Mouse (Mus musculus) frontal cortex, postnatal 25 days (tissue): ENCODE measurements around the gene Gja6.

ENCODE experiments used
- DNase-seq, 2 experiments: peaks; one replicate each; pipeline ENCODE4 v3.0.0; 2022; ENCODE audit warnings: low spot score in 2 of 2

The Gja6 gene

DNA sequence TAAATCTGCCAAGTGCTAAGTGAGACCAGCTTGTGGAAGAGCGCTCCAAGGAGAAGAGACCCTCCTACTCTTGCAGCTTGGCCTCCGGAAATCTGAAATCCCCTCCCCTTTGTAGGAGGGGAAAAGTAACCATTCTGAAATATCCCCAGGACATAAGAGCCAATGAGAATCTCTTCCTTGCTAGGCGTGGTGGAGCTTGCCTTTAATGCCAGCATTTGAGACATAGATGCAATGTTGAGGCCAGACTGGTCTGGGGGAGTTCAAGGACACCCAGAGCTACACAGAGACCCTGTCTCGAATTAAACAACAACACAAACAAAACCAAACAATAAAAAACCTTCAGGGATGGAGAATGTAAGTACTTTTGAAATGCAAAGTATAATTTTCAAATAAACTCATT, at the start of gene Gja6:
Gja6 (minus strand) TSS at position 101 of the 400 bp plus-strand sequence.
- DNase-seq: no peak

DNA sequence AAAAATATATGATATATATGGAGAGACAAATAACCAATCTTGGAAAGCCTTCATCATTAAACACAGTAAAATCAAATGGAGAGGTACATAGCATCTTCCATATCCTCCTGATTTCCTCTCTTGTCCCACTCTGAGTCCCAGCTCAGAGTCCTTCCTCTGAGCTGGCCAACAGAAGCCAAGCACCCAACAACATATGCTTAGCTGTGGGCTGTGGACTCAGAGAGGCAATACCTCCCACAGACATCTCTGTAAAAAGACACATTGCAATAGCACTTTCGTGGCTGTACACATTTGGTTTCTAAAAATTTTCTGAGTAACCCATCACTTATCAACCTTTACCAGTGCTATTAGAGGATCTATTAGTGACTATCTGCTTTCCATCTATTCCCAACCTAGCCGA, 42.7 kb upstream of the Gja6 start:
- no peak for DNase-seq

DNA sequence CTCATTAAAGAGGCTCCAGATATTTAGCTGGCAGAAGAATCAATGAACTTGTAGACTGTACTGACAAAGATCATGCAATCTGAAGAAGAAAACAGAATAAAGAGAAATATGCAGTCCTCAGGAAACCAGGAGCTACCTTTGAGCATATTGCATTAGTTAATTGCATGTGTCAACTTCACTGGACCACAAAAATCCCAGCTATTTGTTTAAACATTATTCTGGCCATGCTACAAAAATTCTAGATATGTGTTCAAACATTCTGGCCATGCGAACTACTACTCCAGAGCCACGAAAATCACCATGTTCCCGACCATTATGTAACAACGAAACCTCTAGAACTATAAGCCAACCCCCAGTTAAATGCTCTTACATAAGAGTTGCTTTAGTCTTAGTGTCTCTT, 37.9 kb upstream of the Gja6 start:
- no peak for DNase-seq

DNA sequence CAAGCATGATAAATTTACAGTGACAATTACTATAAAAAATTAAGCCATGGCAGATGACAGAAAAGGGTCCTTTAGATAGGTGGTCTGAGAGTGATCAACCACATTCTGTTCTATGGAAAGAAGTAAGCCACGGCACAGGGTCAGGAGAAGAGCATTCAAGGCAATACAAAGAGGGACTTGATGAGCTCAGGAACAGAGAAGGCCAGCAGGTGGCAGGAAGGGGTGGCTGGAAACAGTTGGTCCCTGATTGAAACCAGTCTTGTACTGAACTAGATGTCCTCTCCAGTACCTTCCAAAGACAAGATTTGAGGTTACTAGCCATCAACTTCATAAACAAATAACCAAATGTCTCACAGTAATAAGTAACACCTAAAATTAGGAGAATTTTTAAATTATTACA, 28.7 kb upstream of the Gja6 start:
- DNase-seq: no peak

DNA sequence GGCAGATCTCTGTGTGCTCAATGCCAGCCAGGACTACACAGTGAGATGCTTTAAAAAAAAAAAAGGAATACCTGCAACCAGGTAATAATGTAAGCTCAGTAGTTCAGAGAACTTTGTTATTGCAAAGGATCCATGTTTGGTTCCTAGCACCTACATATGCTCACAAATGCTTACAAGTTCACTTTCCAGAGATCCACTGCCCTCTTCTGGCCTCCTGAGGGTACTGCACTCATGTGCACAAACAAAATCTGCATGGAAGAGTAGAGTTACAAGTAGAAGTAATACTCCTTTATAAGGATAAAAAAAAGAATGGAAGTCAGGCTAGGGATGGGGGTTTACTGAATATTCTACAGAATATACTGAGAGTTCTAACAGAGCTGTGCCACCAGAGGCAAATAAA, 23.8 kb upstream of the Gja6 start:
- no peak for DNase-seq

DNA sequence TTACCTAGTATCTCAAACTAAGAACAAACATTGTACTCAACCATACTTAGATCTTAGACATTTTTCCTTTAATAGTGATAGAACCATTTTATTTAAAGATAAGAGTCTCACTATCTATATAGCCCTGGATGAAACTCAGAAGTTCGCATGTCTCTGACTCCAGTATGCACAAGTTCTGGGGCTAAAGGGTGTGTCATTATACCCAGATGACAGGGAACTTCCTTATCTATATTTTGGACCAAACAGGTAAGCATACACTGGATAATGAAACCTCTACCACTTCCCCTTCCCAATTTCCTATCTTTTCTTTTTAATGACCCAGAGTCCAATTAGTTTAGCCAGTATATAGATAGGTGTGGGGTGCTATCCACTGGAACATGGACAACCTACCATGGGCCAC, 22.0 kb upstream of the Gja6 start:
- no peak for DNase-seq

DNA sequence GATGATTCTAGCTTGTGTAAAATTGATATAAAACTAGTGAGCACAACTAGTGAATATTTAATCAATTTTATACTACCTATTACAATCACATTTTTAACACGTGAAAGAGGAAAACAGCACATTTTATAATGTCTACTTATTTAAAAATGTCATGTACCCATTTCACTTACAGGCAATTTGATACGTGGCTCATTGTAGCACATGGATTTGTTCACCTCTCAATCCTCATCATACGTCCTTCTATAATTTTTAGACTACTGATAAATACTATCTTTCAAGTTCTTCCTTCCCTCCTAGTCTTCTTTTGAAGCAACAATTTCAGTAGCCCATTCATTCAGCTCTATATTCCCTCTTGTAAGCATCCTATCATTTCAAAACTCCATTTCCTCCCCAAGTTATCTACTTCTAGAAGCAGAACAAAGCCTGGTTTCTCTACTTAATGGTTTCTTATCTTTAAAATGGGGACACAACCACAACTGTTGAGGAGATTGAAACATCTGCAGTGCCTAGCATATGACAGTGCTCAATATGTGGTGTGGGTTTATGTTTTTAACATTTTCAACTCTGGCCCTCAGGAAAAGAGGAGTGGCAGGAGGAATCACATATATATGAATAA, 12.3 kb upstream of the Gja6 start:
- no peak for DNase-seq

DNA sequence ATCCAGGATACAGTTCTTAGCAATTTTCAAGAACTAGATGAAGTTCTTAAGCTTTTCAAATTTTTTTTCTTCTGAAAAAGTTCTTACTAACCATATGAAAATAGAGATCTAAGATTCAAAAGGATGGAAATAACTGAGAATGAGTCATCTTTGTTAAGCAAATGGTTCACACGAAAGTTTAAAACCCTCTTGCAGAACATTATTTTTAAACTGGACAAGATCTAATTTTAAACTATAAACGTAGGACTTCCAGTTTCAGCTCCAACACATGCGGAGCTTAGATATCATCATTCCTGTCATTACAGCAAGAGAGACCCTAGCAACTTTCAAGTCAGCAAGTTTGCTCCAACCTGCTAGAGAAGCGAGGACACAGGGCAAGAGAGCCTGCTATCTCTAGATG, 375 bp downstream of the Gja6 start:
- DNase-seq: no peak

DNA sequence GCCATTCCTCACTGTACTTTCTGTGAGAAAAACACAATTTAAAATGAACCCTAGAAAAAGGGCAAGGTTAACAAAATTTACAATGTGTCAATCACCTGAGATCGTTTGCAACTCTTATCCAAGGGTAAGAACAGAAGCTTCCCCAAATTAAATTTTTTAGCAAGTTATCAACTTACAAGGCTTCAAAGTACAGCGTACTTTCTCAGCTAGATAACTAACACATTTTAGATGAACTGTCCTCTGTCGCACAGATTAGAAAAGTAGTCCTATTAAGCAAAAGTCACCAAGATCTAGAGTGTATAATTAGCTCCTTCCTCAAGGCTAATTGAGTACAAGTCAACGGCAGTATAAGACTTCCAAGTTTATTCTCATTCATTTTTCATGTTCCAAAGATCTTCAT, 939 bp downstream of the Gja6 start:
- DNase-seq: no peak

DNA sequence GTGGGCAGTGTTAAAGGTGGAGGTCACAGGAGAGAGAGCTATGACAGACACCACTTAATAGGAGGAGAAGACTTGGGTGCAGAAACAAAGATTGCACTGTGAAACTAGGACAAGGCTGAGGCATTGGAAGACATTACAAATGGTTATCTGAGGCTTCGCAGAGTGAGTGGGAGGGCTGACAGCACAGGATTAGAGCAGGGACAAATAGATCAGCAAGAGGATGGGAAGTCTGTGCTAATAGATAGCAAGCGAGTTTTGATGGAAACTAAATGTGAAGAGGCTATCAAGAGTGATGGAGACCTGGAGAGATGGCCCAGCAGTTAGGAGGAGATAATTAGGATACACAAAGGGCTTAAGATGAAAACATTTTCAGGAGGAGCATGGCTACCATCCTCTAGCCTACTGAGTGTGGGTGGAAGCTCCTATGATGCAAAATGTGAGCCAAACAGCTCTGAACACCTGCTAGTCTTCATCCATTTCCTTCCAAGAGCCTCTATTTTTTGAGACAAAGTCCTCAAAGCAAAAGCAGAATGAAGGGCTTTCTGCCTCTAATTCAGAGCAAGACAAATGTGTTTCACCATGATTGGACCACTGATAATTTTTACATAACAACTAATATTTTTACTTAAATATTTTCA, 1.7 kb downstream of the Gja6 start:
- DNase-seq: no peak

DNA sequence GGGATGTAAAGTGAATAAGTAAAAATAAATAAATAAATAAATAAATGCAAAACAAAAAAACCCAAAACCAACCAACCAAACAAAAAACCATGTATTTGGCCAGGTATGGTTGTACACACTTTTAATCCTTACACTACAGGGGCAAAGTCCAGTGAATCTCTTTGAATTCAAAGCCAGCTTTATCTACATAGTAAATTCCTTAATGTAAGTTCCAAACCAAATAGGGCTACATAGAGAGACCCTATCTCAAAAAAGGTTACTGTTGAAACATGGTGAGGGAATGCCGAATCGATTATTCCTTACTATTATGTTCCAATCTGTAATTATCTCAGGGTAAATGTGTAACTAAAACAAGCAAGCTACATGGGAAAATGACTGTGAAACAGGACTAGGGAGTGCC, 5.7 kb downstream of the Gja6 start:
- DNase-seq: no peak

DNA sequence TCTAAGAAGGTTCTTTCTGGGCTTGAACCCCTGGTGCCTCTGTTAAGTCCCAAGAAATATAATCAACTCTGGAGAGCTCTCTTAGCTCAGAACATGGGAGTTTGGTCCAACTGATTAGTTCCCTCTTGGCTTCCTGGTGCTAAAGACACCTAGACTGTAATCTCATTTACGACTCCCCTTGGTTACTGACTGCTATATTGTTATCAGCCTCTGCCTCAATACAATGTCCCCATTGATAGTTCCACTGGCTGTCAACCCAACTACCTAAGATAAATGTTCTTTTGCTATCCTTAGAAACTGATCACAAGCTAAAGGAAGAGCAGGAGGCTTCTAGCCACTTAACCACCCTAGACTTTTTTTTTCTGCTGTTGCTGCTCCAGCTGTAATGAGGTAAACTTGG, 14.8 kb downstream of the Gja6 start:
- no peak for DNase-seq

DNA sequence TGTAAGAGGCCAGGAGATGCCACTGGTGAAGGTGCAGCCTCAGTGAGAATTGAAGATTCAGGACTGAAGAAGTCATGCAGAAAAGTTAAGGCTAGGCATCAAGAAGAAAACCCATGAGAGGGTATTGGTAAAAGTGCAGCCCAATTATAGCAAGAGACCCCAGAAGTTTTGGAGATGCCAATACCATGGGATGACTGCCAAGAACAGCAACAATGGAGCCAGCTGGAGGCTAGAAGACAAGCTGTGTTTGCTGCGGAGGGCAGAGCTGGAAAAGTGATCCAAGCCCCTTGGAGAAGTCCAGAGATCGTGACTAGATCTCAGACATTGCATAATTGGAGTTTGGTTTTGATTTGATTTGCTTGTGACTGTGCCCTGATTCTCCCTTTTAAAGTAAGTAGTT, 20.6 kb downstream of the Gja6 start:
- DNase-seq: no peak

DNA sequence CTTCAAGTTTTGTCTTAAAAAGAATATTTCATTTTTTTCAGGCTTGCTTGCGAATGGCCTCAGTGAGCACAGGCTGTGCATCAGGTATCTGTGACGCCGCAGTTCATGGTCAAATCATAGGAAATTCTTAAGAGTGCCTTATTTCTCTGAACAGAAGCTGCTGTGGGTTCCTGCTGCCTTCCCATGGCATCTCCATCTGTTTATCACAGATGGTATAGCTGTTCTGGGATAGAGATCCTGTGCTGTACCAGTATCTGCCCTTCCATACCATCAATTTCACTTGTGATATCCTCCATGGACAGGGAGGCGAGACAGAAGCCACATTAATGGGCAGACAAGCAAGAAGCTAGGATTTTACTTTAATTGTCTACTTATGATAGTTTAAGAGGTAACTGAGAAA, 40.3 kb downstream of the Gja6 start:
- no peak for DNase-seq

DNA sequence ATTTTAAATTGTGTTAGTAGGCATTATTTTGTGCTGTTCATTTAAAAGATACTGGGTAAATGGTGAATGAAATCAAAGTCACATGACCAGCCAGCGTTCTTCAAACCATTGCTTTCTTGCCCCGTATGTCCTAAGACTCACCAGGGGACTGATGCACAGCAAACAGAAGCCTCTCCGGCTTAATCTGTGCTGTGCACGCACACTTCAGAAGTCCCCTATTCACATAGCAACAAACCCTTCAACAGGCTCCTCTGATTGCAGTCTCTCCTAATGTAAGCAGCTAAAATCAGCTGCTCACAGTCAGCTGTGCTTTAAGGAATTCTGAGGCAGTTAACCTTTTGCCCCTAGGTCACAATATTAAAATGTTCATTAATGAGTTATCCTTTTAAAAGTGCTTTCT, 41.8 kb downstream of the Gja6 start:
- DNase-seq: no peak

DNA sequence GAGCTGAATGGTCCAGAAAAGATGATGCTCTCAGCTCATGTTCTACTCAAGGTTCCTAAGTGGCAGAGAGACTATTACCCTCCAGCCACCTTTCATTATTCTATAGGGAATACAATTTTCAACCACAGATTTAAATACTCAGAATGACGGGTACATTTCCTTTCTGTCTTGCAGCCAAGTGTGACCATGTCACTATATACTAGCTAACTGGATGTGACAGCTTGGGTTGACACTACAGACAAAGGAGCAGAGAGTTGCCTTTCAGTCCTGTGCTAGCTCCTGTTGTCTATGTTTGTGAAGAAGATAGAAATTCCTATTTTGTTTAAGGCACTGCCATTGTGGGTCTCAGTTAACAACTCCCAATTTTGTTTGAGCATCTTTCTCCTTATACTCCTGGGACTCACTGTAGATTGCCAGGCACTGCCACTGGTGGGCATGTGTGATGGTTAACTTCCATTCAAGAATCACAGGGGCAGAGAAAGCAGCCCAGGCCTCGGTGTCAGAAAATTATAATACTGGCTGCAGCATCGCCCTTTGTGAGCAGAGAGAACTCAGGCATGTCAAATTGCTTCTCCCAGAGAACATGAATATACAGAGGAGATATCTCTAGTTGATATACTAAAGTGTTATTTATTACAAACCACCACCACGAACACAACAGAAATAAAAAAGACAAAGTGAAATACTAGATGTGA, 43.0 kb downstream of the Gja6 start:
- DNase-seq: no peak
